Mouse (Mus musculus): Measurements from ENCODE around the gene Fgfr2. TPM values are rescaled to one million over a fixed set of nuclear protein-coding genes. Genes with fewer than 3 reads are reported as not detected.

Fgfr2 gene
- total and polyA plus RNA-seq, 2 experiments from 2014 or later, result 17.1 to 47.6 TPM

DNA sequence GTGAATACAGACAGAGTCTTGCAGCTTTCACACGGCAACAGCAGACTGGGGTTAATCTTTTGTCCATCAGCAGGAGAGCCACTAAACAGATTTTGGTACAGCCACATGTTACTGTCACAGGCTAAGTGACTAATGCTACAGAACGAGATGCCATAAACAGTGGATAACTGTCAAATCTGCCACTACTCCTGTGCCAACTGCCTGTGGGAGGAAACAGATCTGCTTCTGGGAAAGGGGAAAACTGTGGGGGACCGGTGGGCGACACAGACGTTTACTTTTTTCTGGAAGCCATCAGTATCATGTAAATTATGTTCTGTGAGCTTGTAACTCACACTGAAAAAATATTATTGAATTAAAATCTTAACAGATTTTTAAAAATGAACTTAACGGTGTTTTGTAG is 1862.2 kb downstream of the Fgfr2 start:
- Histone ChIP-seq H3K9ac (no peak overlapping the region), H3K9me3 (ENCODE audit: low read length) (no peaks in the 10 kb centered on the region), H3K4me3 (ENCODE audit: low read depth, low read length) (no peak overlapping the region), H3K27ac (ENCODE audit: low read depth, low read length) (no peak overlapping the region), H3K4me2 (ENCODE audit: low read depth) (no peak overlapping the region), H3K4me1 (ENCODE audit: insufficient read depth) (no peaks in the 10 kb centered on the region), H3K27me3 (ENCODE audit: insufficient read depth, low read length) (no peaks in the 10 kb centered on the region), H3K36me3 (ENCODE audit: insufficient read depth) (no peaks in the 10 kb centered on the region)
- DNase-seq (no peak), ATAC-seq (no peak)
- 40% methylated on average over 6 of the region's 6 CpGs for WGBS
- no peak for TF ChIP-seq CTCF (IDR thresholded peaks at IDR 0.05; ENCODE audit: low read depth)

- H3K9me3 ChIP-seq (ENCODE audit: low read length), result no peaks in the 10 kb centered on the region
- DNase-seq, result no peak
- WGBS, result 54% methylated on average over 1 of the region's 1 CpGs
- H3K36me3 ChIP-seq (ENCODE audit: insufficient read depth), result no peaks in the 10 kb centered on the region
- H3K4me3 ChIP-seq (ENCODE audit: low read depth, low read length), result no peak overlapping the region
- H3K4me2 ChIP-seq (ENCODE audit: low read depth), result no peak overlapping the region
- no peaks in the 10 kb centered on the region for H3K4me1 ChIP-seq (ENCODE audit: insufficient read depth)
- no peak for ATAC-seq
- TF ChIP-seq CTCF (IDR thresholded peaks at IDR 0.05; ENCODE audit: low read depth), result no peak
- no peak overlapping the region for H3K9ac ChIP-seq
- H3K27me3 ChIP-seq (ENCODE audit: insufficient read depth, low read length), result no peaks in the 10 kb centered on the region
- no peak overlapping the region for H3K27ac ChIP-seq (ENCODE audit: low read depth, low read length)
Measured at GRCm38 (mm10) chr7:131257309-131257708, 1865.8 kb downstream of the Fgfr2 start.

GRCm38 (mm10) chr7:131256841-131257240 is 1866.3 kb downstream of the Fgfr2 start:
- Histone ChIP-seq H3K27ac (ENCODE audit: low read depth, low read length) (no peak overlapping the region), H3K27me3 (ENCODE audit: insufficient read depth, low read length) (no peaks in the 10 kb centered on the region), H3K4me1 (ENCODE audit: insufficient read depth) (no peaks in the 10 kb centered on the region), H3K36me3 (ENCODE audit: insufficient read depth) (no peaks in the 10 kb centered on the region), H3K4me2 (ENCODE audit: low read depth) (no peak overlapping the region), H3K9me3 (ENCODE audit: low read length) (no peaks in the 10 kb centered on the region), H3K9ac (no peak overlapping the region), H3K4me3 (ENCODE audit: low read depth, low read length) (no peak overlapping the region)
- 91% methylated on average over 5 of the region's 5 CpGs for WGBS
- ATAC-seq (no peak), DNase-seq (no peak)
- no peak for TF ChIP-seq CTCF (IDR thresholded peaks at IDR 0.05; ENCODE audit: low read depth)

GRCm38 (mm10) chr7:131244993-131245392 is 1878.2 kb downstream of the Fgfr2 start:
- no peak for TF ChIP-seq CTCF (IDR thresholded peaks at IDR 0.05; ENCODE audit: low read depth)
- Histone ChIP-seq H3K9me3 (ENCODE audit: low read length) (no peaks in the 10 kb centered on the region), H3K9ac (no peak overlapping the region), H3K4me3 (ENCODE audit: low read depth, low read length) (no peak overlapping the region), H3K27ac (ENCODE audit: low read depth, low read length) (no peak overlapping the region), H3K36me3 (ENCODE audit: insufficient read depth) (no peaks in the 10 kb centered on the region), H3K4me1 (ENCODE audit: insufficient read depth) (no peaks in the 10 kb centered on the region), H3K4me2 (ENCODE audit: low read depth) (no peak overlapping the region), H3K27me3 (ENCODE audit: insufficient read depth, low read length) (no peaks in the 10 kb centered on the region)
- ATAC-seq (no peak), DNase-seq (no peak)
- 21% methylated on average over 1 of the region's 1 CpGs for WGBS

- no peak for TF ChIP-seq CTCF (IDR thresholded peaks at IDR 0.05; ENCODE audit: low read depth)
- no peak for DNase-seq
- H3K27ac ChIP-seq (ENCODE audit: low read depth, low read length), result no peak overlapping the region
Measured at GRCm38 (mm10) chr7:131236091-131236490, 1887.1 kb downstream of the Fgfr2 start.

GRCm38 (mm10) chr7:131223086-131223485 is 1900.1 kb downstream of the Fgfr2 start:
- H3K4me2 ChIP-seq (ENCODE audit: low read depth), result no peak overlapping the region
- no peak overlapping the region for H3K4me3 ChIP-seq (ENCODE audit: low read depth, low read length)
- no peak for TF ChIP-seq CTCF (IDR thresholded peaks at IDR 0.05; ENCODE audit: low read depth)
- H3K9me3 ChIP-seq (ENCODE audit: low read length), result no peaks in the 10 kb centered on the region
- 74% methylated on average over 5 of the region's 5 CpGs for WGBS
- no peak for ATAC-seq
- H3K36me3 ChIP-seq (ENCODE audit: insufficient read depth), result no peaks in the 10 kb centered on the region
- H3K27ac ChIP-seq (ENCODE audit: low read depth, low read length), result no peak overlapping the region
- no peaks in the 10 kb centered on the region for H3K4me1 ChIP-seq (ENCODE audit: insufficient read depth)
- DNase-seq, result no peak
- H3K9ac ChIP-seq, result no peak overlapping the region
- no peaks in the 10 kb centered on the region for H3K27me3 ChIP-seq (ENCODE audit: insufficient read depth, low read length)

More at GRCm38 (mm10) chr7:131236091-131236490, 1887.1 kb downstream of the Fgfr2 start:
- Histone ChIP-seq H3K9ac (no peak overlapping the region), H3K4me3 (ENCODE audit: low read depth, low read length) (no peak overlapping the region), H3K27me3 (ENCODE audit: insufficient read depth, low read length) (no peaks in the 10 kb centered on the region), H3K4me1 (ENCODE audit: insufficient read depth) (no peaks in the 10 kb centered on the region), H3K4me2 (ENCODE audit: low read depth) (no peak overlapping the region), H3K9me3 (ENCODE audit: low read length) (no peaks in the 10 kb centered on the region), H3K36me3 (ENCODE audit: insufficient read depth) (no peaks in the 10 kb centered on the region)
- no peak for ATAC-seq

- TF ChIP-seq CTCF (IDR thresholded peaks at IDR 0.05; ENCODE audit: low read depth), result no peak
- DNase-seq, result no peak
- no peak overlapping the region for H3K27ac ChIP-seq (ENCODE audit: low read depth, low read length)
- WGBS, result 96% methylated on average over 14 of the region's 14 CpGs
- H3K4me2 ChIP-seq (ENCODE audit: low read depth), result no peak overlapping the region
- H3K9me3 ChIP-seq (ENCODE audit: low read length), result no peaks in the 10 kb centered on the region
- no peak for ATAC-seq
- no peaks in the 10 kb centered on the region for H3K36me3 ChIP-seq (ENCODE audit: insufficient read depth)
- no peaks in the 10 kb centered on the region for H3K4me1 ChIP-seq (ENCODE audit: insufficient read depth)
- no peak overlapping the region for H3K4me3 ChIP-seq (ENCODE audit: low read depth, low read length)
- H3K9ac ChIP-seq, result no peak overlapping the region
- H3K27me3 ChIP-seq (ENCODE audit: insufficient read depth, low read length), result no peaks in the 10 kb centered on the region
Measured at GRCm38 (mm10) chr7:131187996-131188395, 1935.2 kb downstream of the Fgfr2 start.

DNA sequence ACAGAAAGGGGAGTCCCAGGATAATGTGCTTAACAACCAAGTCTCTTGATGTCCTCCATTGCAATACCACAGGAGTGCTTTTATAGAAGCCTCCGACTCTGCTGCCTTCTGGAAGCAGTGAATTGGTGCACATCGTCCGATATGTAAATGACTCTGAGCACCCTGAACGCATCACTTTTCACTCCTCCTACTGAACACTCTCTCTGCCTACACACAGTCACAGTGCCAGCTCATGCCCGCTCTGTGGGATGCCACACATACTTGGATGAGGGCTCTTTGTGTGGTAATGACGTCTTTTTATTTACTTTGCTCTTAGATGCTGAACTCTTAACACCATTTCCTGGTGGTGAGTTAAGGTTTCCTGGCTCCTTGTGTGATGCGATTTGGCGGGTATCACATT is 1936.1 kb downstream of the Fgfr2 start:
- no peak for DNase-seq
- Histone ChIP-seq H3K9me3 (ENCODE audit: low read length) (no peaks in the 10 kb centered on the region), H3K4me3 (ENCODE audit: low read depth, low read length) (no peak overlapping the region), H3K9ac (no peak overlapping the region), H3K36me3 (ENCODE audit: insufficient read depth) (no peaks in the 10 kb centered on the region), H3K4me2 (ENCODE audit: low read depth) (no peak overlapping the region), H3K27ac (ENCODE audit: low read depth, low read length) (no peak overlapping the region), H3K27me3 (ENCODE audit: insufficient read depth, low read length) (no peaks in the 10 kb centered on the region), H3K4me1 (ENCODE audit: insufficient read depth) (no peaks in the 10 kb centered on the region)
- no peak for ATAC-seq
- TF ChIP-seq CTCF (IDR thresholded peaks at IDR 0.05; ENCODE audit: low read depth), result no peak
- WGBS, result 70% methylated on average over 8 of the region's 8 CpGs

All from forebrain, postnatal 0 days (tissue).